Mouse (Mus musculus) thymus, adult 18-20 months (tissue): ENCODE data around the gene Pde4d.

Source experiments
- DNase-seq, 2 experiments: peaks; one replicate each; pipeline ENCODE4 v3.0.0; 2022; ENCODE audit warnings: mixed read lengths in 2 of 2

Gene Pde4d

GRCm38 (mm10) chr13:108599186-108599900, 149.6 kb downstream of the Pde4d start:
- DNase-seq: no peak

- DNase-seq: no peak
Observed at GRCm38 (mm10) chr13:108601021-108601420, 151.3 kb downstream of the Pde4d start.

GRCm38 (mm10) chr13:108603502-108603901, 153.8 kb downstream of the Pde4d start:
- no peak for DNase-seq

GRCm38 (mm10) chr13:108604213-108604612, 154.5 kb downstream of the Pde4d start:
- no peak for DNase-seq

GRCm38 (mm10) chr13:108618207-108618606, 168.5 kb downstream of the Pde4d start:
- DNase-seq: no peak

GRCm38 (mm10) chr13:108622681-108623080, 172.9 kb downstream of the Pde4d start:
- no peak for DNase-seq

- DNase-seq: no peak
Observed at GRCm38 (mm10) chr13:108623929-108624328, 174.2 kb downstream of the Pde4d start.

GRCm38 (mm10) chr13:108626166-108626565, 176.4 kb downstream of the Pde4d start:
- DNase-seq: no peak

- DNase-seq: no peak
Observed at GRCm38 (mm10) chr13:108628501-108628900, 178.8 kb downstream of the Pde4d start.

- DNase-seq: no peak
Observed at GRCm38 (mm10) chr13:108630576-108630975, 180.8 kb downstream of the Pde4d start.

- no peak for DNase-seq
Observed at GRCm38 (mm10) chr13:108631222-108631621, 181.5 kb downstream of the Pde4d start.

GRCm38 (mm10) chr13:108636526-108636925, 186.8 kb downstream of the Pde4d start:
- DNase-seq: no peak

- no peak for DNase-seq
Observed at GRCm38 (mm10) chr13:108642259-108642658, 192.5 kb downstream of the Pde4d start.

GRCm38 (mm10) chr13:108646801-108647200, 197.1 kb downstream of the Pde4d start:
- no peak for DNase-seq

GRCm38 (mm10) chr13:108647239-108647638, 197.5 kb downstream of the Pde4d start:
- no peak for DNase-seq

GRCm38 (mm10) chr13:108654026-108654723, 204.4 kb downstream of the Pde4d start:
- no peak for DNase-seq

GRCm38 (mm10) chr13:108666579-108666978, 216.8 kb downstream of the Pde4d start:
- no peak for DNase-seq

GRCm38 (mm10) chr13:108667077-108667476, 217.3 kb downstream of the Pde4d start:
- DNase-seq: no peak

- no peak for DNase-seq
Observed at GRCm38 (mm10) chr13:108677056-108677455, 227.3 kb downstream of the Pde4d start.

- DNase-seq: no peak
Observed at GRCm38 (mm10) chr13:108683018-108683417, 233.3 kb downstream of the Pde4d start.

- no peak for DNase-seq
Observed at GRCm38 (mm10) chr13:108685817-108686216, 236.1 kb downstream of the Pde4d start.

- DNase-seq: no peak
Observed at GRCm38 (mm10) chr13:108686262-108686661, 236.5 kb downstream of the Pde4d start.

GRCm38 (mm10) chr13:108686807-108687206, 237.1 kb downstream of the Pde4d start:
- no peak for DNase-seq

GRCm38 (mm10) chr13:108692883-108693550, 243.3 kb downstream of the Pde4d start:
- no peak for DNase-seq
